Mouse (Mus musculus): Measurements from ENCODE around the gene Lalba. TPM values are rescaled to one million over a fixed set of nuclear protein-coding genes. Genes with fewer than 3 reads are reported as not detected.
"Not testable (repeated sequence)": the region's sequence is repeated elsewhere in the genome, so short reads cannot be mapped to it uniquely, and the experiment has no call there.

Gene Lalba
- total RNA-seq (2021), result not detected

DNA sequence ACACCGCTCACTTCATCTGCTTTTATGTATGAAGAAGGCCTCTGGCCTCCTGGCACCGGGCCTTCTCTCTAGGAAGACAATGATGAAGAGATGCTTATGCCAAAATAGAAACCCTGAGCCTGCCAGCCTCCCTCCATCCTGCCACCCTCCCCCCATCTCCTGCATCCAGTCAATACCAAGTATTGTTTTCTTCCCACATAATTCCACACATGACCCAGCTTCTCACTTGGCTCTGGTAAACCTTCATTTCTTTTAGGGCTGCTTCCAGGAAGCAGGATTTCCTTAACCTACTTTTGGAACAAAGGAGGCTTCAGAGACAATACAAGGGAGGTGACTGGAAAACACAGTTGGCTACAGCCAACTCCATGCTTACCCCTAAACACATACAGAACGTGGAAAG is at the start of gene Lalba:
Gene Lalba, minus strand, starts transcription at position 21 of the 400 bp plus-strand sequence.
- DNase-seq, result no peak
- intact Hi-C loops (cut with DNase I), result no loop called here

DNA sequence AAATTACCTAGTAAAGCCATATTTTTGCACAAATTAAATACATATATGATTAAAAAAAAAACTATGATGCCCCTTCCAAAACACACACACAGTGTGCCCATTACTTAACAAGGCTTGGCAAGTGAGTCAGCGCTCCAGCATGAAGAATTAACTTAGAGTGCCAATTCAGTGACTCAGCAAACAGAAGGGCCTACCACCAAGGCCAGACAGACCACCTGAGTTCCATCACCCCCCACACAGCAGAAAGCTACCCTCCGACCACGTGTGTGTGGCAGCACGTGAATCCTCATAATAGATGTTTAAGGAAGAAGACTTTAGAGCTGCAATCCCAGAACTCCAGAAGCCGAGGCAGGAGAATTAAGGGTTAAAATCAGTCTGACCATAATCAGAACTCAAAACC is 49.8 kb upstream of the Lalba start:
- intact Hi-C loops (cut with DNase I), result no loop called here
- no peak for DNase-seq

GRCm38 (mm10) chr15:98528066-98528563 is 45.6 kb upstream of the Lalba start:
- no peak for DNase-seq
- intact Hi-C loops (cut with DNase I), result no loop called here

DNA sequence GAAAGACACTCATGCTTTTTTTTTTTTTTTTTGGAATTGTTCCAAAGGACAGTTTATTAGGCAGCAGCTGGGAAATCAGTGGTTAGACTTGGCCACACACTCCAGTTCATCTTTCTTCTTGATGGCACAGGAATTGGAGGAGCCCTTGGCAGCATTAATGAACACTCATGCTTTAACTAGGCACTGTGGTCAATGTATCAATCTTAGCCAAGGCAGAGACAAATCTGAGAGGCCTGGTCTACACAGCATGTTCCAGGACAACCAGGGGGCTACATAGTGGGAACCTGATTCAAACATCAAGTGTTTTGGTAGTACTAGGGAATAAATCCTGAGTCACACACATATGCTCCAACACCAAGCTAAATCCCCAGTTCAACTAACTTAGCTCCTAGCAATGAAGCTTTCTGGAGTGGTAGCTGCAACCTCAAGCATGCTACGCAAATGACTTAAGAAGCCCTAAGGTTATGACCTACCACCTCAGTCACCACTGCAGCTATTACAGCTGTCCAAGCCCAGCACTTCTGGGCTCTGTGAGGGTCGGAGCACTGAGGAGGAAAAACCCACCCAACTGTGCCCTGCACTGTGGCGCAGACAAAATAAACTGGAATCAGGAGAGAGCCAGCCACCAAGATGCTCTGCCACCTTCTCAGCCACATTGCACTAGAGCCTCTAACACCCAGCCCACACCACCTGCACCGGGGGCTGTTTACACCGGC is 44.7 kb upstream of the Lalba start:
- intact Hi-C loops (cut with DNase I), result no loop called here
- no peak for DNase-seq

DNA sequence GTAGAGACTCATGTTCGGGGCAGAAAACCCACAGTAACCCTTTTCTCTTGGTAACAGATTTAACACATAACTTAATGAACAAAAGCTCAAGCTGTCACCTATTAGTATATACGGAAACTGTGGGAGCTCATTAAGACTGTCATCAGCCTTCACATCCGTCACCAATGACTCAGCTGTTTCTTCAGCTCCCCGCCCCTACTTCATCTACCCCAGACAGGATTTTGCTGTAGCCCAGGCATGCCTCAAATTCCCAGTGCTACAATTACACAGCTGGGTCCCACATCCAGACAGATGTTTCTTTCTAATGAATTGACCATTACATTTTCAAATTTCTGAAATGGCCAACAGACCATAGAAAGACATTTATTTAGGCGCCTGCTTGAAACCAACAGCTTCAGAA is 43.5 kb upstream of the Lalba start:
- no peak for DNase-seq
- intact Hi-C loops (cut with DNase I), result no loop called here

GRCm38 (mm10) chr15:98521245-98521644 is 38.7 kb upstream of the Lalba start:
- no peak for DNase-seq
- intact Hi-C loops (cut with DNase I), result no loop called here

DNA sequence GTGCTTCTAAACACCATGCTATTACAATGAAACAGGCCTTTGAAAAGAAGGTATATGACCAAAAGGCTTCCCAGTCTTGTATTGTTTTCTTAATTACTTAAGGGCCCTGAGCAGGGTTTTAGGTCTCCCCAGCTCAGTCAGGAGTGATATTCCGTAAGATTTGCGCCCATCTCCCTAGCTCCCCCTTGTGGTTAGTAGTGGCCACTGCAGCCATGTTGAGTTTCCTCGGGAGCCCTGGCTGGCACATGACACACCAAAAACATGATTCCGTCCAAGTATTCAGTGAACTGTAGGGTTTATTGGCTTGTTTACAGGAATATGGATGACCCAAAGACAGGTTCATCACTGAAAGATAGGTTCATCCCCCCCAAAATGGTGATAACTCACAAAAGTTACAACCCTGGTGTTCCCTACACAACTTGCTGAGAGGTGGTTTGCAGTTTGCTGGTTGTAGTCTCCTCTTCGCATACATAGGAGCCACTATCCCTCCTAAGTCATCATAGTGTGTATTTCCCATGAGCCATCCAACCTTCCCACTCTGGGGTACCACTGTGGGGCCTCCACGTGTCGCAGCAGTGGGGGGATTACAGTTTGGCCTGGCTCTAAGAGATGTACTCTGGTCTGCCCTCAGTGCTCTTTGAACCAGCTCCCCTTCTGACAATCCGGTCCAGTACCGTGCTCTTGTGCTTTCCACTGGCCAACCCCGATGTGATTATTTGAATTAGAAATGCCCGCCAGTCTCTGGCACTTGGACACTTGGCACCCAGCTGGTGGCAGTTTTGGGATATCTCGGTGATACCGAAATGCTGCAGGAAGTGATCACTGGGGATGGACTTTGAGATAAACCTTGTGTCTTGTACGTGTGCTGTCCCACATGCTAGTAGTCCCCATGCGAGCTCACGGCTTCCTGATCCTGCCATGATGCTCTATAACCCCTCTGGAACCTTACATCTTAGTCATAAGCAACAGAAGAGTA is 35.1 kb upstream of the Lalba start:
- intact Hi-C loops (cut with DNase I), result loop anchor here (10.0 kb wide), 1 partner anchor 1937 kb away; no protein-coding TSS in a partner anchor
- peak; percentile 70 to 76 for DNase-seq

GRCm38 (mm10) chr15:98514845-98515244 is 32.3 kb upstream of the Lalba start:
- not testable (repeated sequence) for DNase-seq
- intact Hi-C loops (cut with DNase I), result loop anchor here (5.0 to 10.0 kb wide), 3 partner anchors 52 to 1940 kb away; no protein-coding TSS in a partner anchor

DNA sequence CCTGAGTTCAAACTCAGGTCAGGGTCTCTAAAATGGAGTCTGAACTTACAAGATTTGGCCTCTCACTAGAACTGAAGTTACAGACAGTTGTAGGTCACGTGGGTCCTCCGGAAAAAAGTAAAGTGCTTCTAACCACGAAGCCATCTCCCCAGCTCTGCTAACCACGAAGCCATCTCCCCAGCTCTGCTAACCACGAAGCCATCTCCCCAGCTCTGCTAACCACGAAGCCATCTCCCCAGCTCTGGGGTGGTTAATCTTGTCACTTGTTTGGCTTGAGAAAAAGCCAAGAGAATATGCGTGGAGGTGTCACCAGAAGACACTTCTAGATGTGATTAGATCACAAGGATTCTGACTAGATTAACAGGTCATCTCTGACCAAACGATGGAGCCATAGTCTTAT is 31.6 kb upstream of the Lalba start:
- intact Hi-C loops (cut with DNase I), result loop anchor here (5.0 to 10.0 kb wide), 3 partner anchors 53 to 1941 kb away; no protein-coding TSS in a partner anchor
- no peak for DNase-seq

DNA sequence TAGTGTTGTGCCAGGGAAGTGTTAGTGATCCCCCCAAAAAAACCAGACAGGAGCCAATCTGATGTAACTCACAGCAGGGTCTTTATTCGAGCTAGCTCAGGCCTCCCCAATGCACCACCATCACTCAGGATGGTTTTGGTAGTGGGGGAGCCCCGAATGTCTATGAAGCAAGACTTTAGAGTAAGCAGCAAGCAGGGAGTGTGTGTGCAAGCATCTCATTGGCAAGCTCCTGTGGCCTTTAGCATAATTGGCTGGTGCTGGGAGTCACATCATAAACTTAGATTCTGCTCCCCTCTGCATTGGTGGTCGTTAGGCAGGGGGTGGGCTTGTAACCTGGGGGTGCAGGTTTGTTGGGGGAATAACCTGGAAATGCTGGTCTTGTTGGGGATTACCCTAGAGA is 31.2 kb upstream of the Lalba start:
- DNase-seq, result not testable (repeated sequence)
- intact Hi-C loops (cut with DNase I), result loop anchor here (5.0 to 10.0 kb wide), 3 partner anchors 54 to 1941 kb away; no protein-coding TSS in a partner anchor

DNA sequence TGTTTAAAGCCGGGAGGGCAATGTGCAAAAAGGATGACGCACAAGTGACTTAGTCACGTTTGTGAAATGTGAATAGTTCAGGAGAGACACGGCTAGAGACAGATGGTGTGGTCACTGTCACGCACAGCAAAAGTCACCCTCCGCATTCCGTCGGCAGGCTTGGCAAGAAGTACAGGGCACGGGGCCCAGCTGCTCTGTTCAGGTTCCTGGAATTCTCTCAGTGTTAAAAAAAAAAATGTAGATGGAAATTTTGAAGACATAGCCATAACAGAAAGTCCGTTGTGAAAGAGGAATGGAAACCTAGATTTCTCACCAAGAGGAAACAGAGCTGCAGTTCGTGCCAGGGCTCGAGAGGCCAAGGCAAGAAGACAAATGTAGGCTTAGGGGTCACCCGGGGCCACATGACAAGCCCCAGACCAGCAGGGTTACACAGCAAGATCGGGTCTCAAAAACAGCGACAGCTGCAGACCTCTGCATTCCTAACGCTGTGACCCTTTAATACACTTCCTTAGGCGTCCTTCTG is 30.3 kb upstream of the Lalba start:
- peak; percentile 61 to 65 for DNase-seq
- intact Hi-C loops (cut with DNase I), result loop anchor here (5.0 to 10.0 kb wide), 3 partner anchors 54 to 1942 kb away; no protein-coding TSS in a partner anchor

GRCm38 (mm10) chr15:98512232-98512631 is 29.7 kb upstream of the Lalba start:
- DNase-seq, result peak in 1 of 2 experiments; percentile 29

DNA sequence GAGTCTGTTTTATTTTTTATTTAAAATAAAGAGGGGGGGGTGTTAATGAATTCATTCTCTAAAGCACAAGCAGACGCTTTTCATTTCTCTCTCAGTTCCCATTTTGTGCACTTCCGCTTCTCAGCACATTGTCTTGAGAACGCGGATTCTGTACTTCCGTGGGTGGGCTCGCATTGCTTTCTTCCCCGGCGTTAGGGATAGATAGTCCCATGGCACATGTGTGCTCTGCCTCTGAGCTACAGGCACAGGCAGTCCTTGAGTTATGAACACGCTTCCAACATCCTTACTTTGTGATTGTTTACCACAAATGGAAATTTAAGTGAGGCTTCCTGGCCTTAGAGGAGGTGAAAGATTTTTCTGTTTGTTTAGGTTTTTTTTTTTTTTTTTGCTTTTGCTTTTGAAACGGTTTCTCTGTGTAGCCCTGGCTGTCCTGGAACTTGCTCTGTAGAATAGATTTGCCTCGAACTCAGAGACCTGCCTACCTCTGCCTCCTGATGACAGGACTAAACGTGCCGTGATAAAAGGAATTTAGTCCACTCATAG is 28.9 kb upstream of the Lalba start:
- intact Hi-C loops (cut with DNase I), result loop anchor here (2.0 to 10.0 kb wide), 4 partner anchors 56 to 1943 kb away; no protein-coding TSS in a partner anchor
- DNase-seq, result peak; percentile 36 to 39

More at GRCm38 (mm10) chr15:98512232-98512631, 29.7 kb upstream of the Lalba start:
- intact Hi-C loops (cut with DNase I), result loop anchor here (5.0 to 10.0 kb wide), 3 partner anchors 55 to 1943 kb away; no protein-coding TSS in a partner anchor

- DNase-seq, result peak; percentile 79 to 89
- intact Hi-C loops (cut with DNase I), result loop anchor here (2.0 to 10.0 kb wide), 4 partner anchors 57 to 1944 kb away; no protein-coding TSS in a partner anchor
These were observed 28.2 kb upstream of the Lalba start for GRCm38 (mm10) chr15:98510438-98511385.

DNA sequence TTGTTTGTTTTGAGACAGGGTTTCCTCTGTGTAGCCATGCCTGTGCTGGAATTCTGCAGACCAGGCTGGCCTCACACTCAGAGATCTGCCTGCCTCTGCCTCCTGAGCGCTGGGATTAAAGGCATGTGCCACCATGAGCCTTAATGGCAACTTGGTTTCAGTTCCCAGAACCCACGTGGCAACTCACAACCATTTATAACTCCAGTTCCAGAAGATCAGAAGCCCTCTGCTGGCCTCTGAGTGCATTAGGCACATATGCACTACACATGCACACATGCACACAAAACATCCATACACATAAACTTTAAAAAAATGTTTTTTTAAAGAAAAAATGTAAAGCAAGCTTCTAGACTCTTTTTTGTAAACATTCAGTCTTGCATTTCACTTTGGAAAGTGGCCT is 26.9 kb upstream of the Lalba start:
- intact Hi-C loops (cut with DNase I), result loop anchor here (10.0 kb wide), 1 partner anchor 415 kb away; the partner anchor contains the start of genes Pfkm and Senp1

GRCm38 (mm10) chr15:98507321-98507720 is 24.8 kb upstream of the Lalba start:
- intact Hi-C loops (cut with DNase I), result loop anchor here (10.0 kb wide), 1 partner anchor 413 kb away; the partner anchor contains the start of genes Pfkm and Senp1
- no peak for DNase-seq

More for the DNA sequence above, 26.9 kb upstream of the Lalba start:
- no peak for DNase-seq

- DNase-seq, result no peak
- intact Hi-C loops (cut with DNase I), result loop anchor here (10.0 kb wide), 1 partner anchor 412 kb away; the partner anchor contains the start of genes Pfkm and Senp1
These were observed 23.9 kb upstream of the Lalba start for GRCm38 (mm10) chr15:98506253-98506957.

GRCm38 (mm10) chr15:98504514-98504913 is 22.0 kb upstream of the Lalba start:
- DNase-seq, result peak; percentile 63 to 86
- intact Hi-C loops (cut with DNase I), result loop anchor here (2.0 to 10.0 kb wide), 4 partner anchors 20 to 410 kb away; partner anchors contain the start of genes Pfkm and Senp1
